Mouse (Mus musculus): ENCODE data around the gene Tekt4. TPM values are rescaled to one million over a fixed set of nuclear protein-coding genes. Genes with fewer than 3 reads are reported as not detected.

The Tekt4 gene
- not detected for total RNA-seq (2023)

GRCm38 (mm10) chr17:25454272-25454671 is at the start of gene Tekt4:
TSS of gene Tekt4 (plus strand) at chr17:25454615.

GRCm38 (mm10) chr17:25433617-25434606 is 20.5 kb upstream of the Tekt4 start, which contains the start of gene Cacna1h:
TSS of gene Cacna1h (minus strand) at chr17:25433783.

GRCm38 (mm10) chr17:25497013-25497412 is 42.6 kb downstream of the Tekt4 start, which contains the start of gene Sstr5:
TSS of gene Sstr5 (minus strand) at chr17:25497288.

Other genes with a start within 250 kb of the Tekt4 start
- 10 to 100 TPM; 14.9 to 15.5 TPM for gene Gnptg, start 214.5 kb upstream of the Tekt4 start, total RNA-seq (2023)
- gene Tsr3, start 214.4 kb upstream of the Tekt4 start, total RNA-seq (2023) = 1 to 10 TPM; 5.6 to 7.5 TPM
- gene Baiap3, start 198.3 kb upstream of the Tekt4 start, total RNA-seq (2023) = 1 to 10 TPM; 3.4 to 6.4 TPM
- 100 to 1,000 TPM; 213 to 248 TPM for gene Ube2i, start 180.0 kb upstream of the Tekt4 start, total RNA-seq (2023)
- 100 to 1,000 TPM; 120 to 214 TPM for gene Prss34, start 156.2 kb upstream of the Tekt4 start, total RNA-seq (2023)
- under 1 TPM in 1 of 2 experiments, not detected in 1; 0.42 TPM for gene Prss28, start 146.0 kb upstream of the Tekt4 start, total RNA-seq (2023)
- not detected for gene Prss29, start 136.0 kb upstream of the Tekt4 start, total RNA-seq (2023)
- not detected for gene Tpsab1, start 109.1 kb upstream of the Tekt4 start, total RNA-seq (2023)
- not detected for gene Tpsb2, start 88.3 kb upstream of the Tekt4 start, total RNA-seq (2023)
- not detected for gene Tpsg1, start 85.3 kb upstream of the Tekt4 start, total RNA-seq (2023)
- gene Cacna1h, start 20.8 kb upstream of the Tekt4 start, total RNA-seq (2023) = 1 to 10 TPM in 1 of 2 experiments, under 1 TPM in 1; 0.64 to 2.4 TPM
- not detected for gene Sstr5, start 42.7 kb downstream of the Tekt4 start, total RNA-seq (2023)
- gene Sox8, start 116.1 kb downstream of the Tekt4 start, total RNA-seq (2023) = not detected
- 10 to 100 TPM; 11.9 to 15.9 TPM for gene Lmf1, start 124.5 kb downstream of the Tekt4 start, total RNA-seq (2023)